Mouse (Mus musculus): Measurements from ENCODE around the gene Cdc42se2. TPM values are rescaled to one million over a fixed set of nuclear protein-coding genes. Genes with fewer than 3 reads are reported as not detected.

The Cdc42se2 gene
- polyA plus RNA-seq, 1 experiment from 2014 or later = 72.1 TPM

- DNase-seq (ENCODE audit: low spot score) (peak; percentile 66), ATAC-seq (ENCODE audit: low read depth) (no peak)
- H3K4me2 ChIP-seq (ENCODE audit: low read depth, low read length) = no peak overlapping the region
- H3K27me3 ChIP-seq (replicated peaks; ENCODE audit: control insufficient read depth, insufficient read depth, low read length) = no peaks in the 10 kb centered on the region
- H3K36me3 ChIP-seq (ENCODE audit: control insufficient read depth, insufficient read depth, low read length) = no peaks in the 10 kb centered on the region
- H3K9ac ChIP-seq (ENCODE audit: low read depth, low read length) = no peak overlapping the region
- no peaks in the 10 kb centered on the region for H3K9me3 ChIP-seq (ENCODE audit: control insufficient read depth, low read length)
- H3K4me1 ChIP-seq (ENCODE audit: control insufficient read depth, insufficient read depth, low read length) = no peaks in the 10 kb centered on the region
- WGBS = 28% methylated on average over 4 of the region's 4 CpGs
- no peak overlapping the region for H3K4me3 ChIP-seq (ENCODE audit: low read depth, low read length)
- H3K27ac ChIP-seq (replicated peaks; ENCODE audit: low read depth, low read length) = no peak overlapping the region
These were observed 84.2 kb downstream of the Cdc42se2 start for GRCm38 (mm10) chr11:54703306-54703705.

DNA sequence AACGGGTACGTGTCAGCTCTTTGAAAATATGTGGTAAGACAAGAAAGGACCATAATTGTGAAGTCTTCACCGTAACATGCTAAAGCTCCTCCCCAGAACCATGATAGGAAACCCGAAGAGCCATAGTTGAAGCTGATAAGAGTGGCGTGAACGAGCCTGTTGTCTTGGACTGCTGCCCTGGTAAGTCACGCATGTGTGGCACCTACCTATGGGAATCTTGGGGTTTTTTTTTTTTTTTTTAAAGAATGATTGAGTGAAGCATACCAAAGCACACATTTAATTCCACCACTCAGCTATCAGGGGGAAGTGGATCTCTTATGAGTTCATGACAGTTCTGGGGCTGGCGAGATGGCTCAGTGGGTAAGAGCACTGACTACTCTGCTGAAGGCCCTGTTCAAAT, 85.6 kb downstream of the Cdc42se2 start:
- Histone ChIP-seq H3K27me3 (replicated peaks; ENCODE audit: control insufficient read depth, insufficient read depth, low read length) (no peaks in the 10 kb centered on the region), H3K4me1 (ENCODE audit: control insufficient read depth, insufficient read depth, low read length) (no peaks in the 10 kb centered on the region), H3K9ac (ENCODE audit: low read depth, low read length) (no peak overlapping the region), H3K4me3 (ENCODE audit: low read depth, low read length) (no peak overlapping the region), H3K36me3 (ENCODE audit: control insufficient read depth, insufficient read depth, low read length) (peaks cover 9% of the 10 kb centered on the region), H3K9me3 (ENCODE audit: control insufficient read depth, low read length) (no peaks in the 10 kb centered on the region), H3K27ac (replicated peaks; ENCODE audit: low read depth, low read length) (no peak overlapping the region), H3K4me2 (ENCODE audit: low read depth, low read length) (no peak overlapping the region)
- WGBS = 89% methylated on average over 8 of the region's 8 CpGs
- no peak for ATAC-seq (ENCODE audit: low read depth)
- DNase-seq (ENCODE audit: low spot score) = no peak

- H3K9ac ChIP-seq (ENCODE audit: low read depth, low read length) = no peak overlapping the region
- no peak for ATAC-seq (ENCODE audit: low read depth)
- H3K27ac ChIP-seq (replicated peaks; ENCODE audit: low read depth, low read length) = no peak overlapping the region
- no peak overlapping the region for H3K4me3 ChIP-seq (ENCODE audit: low read depth, low read length)
- H3K36me3 ChIP-seq (ENCODE audit: control insufficient read depth, insufficient read depth, low read length) = peaks cover 24% of the 10 kb centered on the region
- WGBS = 87% methylated on average over 3 of the region's 3 CpGs
- no peak overlapping the region for H3K4me2 ChIP-seq (ENCODE audit: low read depth, low read length)
- H3K27me3 ChIP-seq (replicated peaks; ENCODE audit: control insufficient read depth, insufficient read depth, low read length) = no peaks in the 10 kb centered on the region
- DNase-seq (ENCODE audit: low spot score) = no peak
- H3K4me1 ChIP-seq (ENCODE audit: control insufficient read depth, insufficient read depth, low read length) = no peaks in the 10 kb centered on the region
- no peaks in the 10 kb centered on the region for H3K9me3 ChIP-seq (ENCODE audit: control insufficient read depth, low read length)
These were observed 87.5 kb downstream of the Cdc42se2 start for GRCm38 (mm10) chr11:54699972-54700371.

- no peak overlapping the region for H3K27ac ChIP-seq (replicated peaks; ENCODE audit: low read depth, low read length)
- H3K9ac ChIP-seq (ENCODE audit: low read depth, low read length) = no peak overlapping the region
- H3K4me3 ChIP-seq (ENCODE audit: low read depth, low read length) = no peak overlapping the region
- ATAC-seq (ENCODE audit: low read depth) (no peak), DNase-seq (ENCODE audit: low spot score) (no peak)
- WGBS = 87% methylated on average over 7 of the region's 7 CpGs
- H3K36me3 ChIP-seq (ENCODE audit: control insufficient read depth, insufficient read depth, low read length) = peaks cover 32% of the 10 kb centered on the region
- H3K4me1 ChIP-seq (ENCODE audit: control insufficient read depth, insufficient read depth, low read length) = no peaks in the 10 kb centered on the region
- no peak overlapping the region for H3K4me2 ChIP-seq (ENCODE audit: low read depth, low read length)
- no peaks in the 10 kb centered on the region for H3K27me3 ChIP-seq (replicated peaks; ENCODE audit: control insufficient read depth, insufficient read depth, low read length)
- no peaks in the 10 kb centered on the region for H3K9me3 ChIP-seq (ENCODE audit: control insufficient read depth, low read length)
These were observed 88.8 kb downstream of the Cdc42se2 start for GRCm38 (mm10) chr11:54698636-54699035.

GRCm38 (mm10) chr11:54697611-54698010, 89.9 kb downstream of the Cdc42se2 start:
- Histone ChIP-seq H3K4me3 (ENCODE audit: low read depth, low read length) (no peak overlapping the region), H3K4me2 (ENCODE audit: low read depth, low read length) (no peak overlapping the region), H3K9me3 (ENCODE audit: control insufficient read depth, low read length) (no peaks in the 10 kb centered on the region), H3K27ac (replicated peaks; ENCODE audit: low read depth, low read length) (no peak overlapping the region), H3K36me3 (ENCODE audit: control insufficient read depth, insufficient read depth, low read length) (peaks cover 37% of the 10 kb centered on the region), H3K4me1 (ENCODE audit: control insufficient read depth, insufficient read depth, low read length) (no peaks in the 10 kb centered on the region), H3K9ac (ENCODE audit: low read depth, low read length) (no peak overlapping the region), H3K27me3 (replicated peaks; ENCODE audit: control insufficient read depth, insufficient read depth, low read length) (no peaks in the 10 kb centered on the region)
- 89% methylated on average over 5 of the region's 5 CpGs for WGBS
- DNase-seq (ENCODE audit: low spot score) = no peak
- ATAC-seq (ENCODE audit: low read depth) = no peak

DNA sequence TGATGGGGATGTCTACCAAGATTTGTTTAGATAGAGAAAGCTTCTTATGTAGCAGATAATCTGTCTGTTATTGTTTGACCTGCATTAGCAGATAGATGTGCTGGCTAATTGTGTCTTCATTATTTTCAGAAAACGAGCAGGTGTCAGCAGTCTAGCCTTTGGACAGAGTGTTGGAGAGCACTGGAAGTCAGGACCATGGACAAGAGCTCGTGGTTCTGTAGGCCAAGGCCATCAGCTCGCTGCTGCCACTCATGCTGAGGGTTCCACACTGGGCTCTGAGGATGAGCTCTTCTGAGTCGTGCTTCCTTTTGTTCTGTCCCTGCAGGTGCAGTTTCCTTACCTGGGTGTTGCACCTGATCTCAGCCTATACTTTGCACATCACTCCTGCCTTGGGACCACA, 91.5 kb downstream of the Cdc42se2 start:
- peaks cover 51% of the 10 kb centered on the region for H3K36me3 ChIP-seq (ENCODE audit: control insufficient read depth, insufficient read depth, low read length)
- 67% methylated on average over 4 of the region's 4 CpGs for WGBS
- no peaks in the 10 kb centered on the region for H3K9me3 ChIP-seq (ENCODE audit: control insufficient read depth, low read length)
- no peak overlapping the region for H3K4me3 ChIP-seq (ENCODE audit: low read depth, low read length)
- ATAC-seq (ENCODE audit: low read depth) = no peak
- no peak overlapping the region for H3K27ac ChIP-seq (replicated peaks; ENCODE audit: low read depth, low read length)
- peak; percentile 12 for DNase-seq (ENCODE audit: low spot score)
- H3K4me1 ChIP-seq (ENCODE audit: control insufficient read depth, insufficient read depth, low read length) = no peaks in the 10 kb centered on the region
- no peak overlapping the region for H3K9ac ChIP-seq (ENCODE audit: low read depth, low read length)
- no peaks in the 10 kb centered on the region for H3K27me3 ChIP-seq (replicated peaks; ENCODE audit: control insufficient read depth, insufficient read depth, low read length)
- H3K4me2 ChIP-seq (ENCODE audit: low read depth, low read length) = no peak overlapping the region

GRCm38 (mm10) chr11:54694291-54694690, 93.2 kb downstream of the Cdc42se2 start:
- 83% methylated on average over 8 of the region's 8 CpGs for WGBS
- Histone ChIP-seq H3K9ac (ENCODE audit: low read depth, low read length) (no peak overlapping the region), H3K36me3 (ENCODE audit: control insufficient read depth, insufficient read depth, low read length) (peaks cover 59% of the 10 kb centered on the region), H3K4me3 (ENCODE audit: low read depth, low read length) (no peak overlapping the region), H3K27me3 (replicated peaks; ENCODE audit: control insufficient read depth, insufficient read depth, low read length) (no peaks in the 10 kb centered on the region), H3K27ac (replicated peaks; ENCODE audit: low read depth, low read length) (no peak overlapping the region), H3K4me1 (ENCODE audit: control insufficient read depth, insufficient read depth, low read length) (no peaks in the 10 kb centered on the region), H3K9me3 (ENCODE audit: control insufficient read depth, low read length) (no peaks in the 10 kb centered on the region), H3K4me2 (ENCODE audit: low read depth, low read length) (no peak overlapping the region)
- DNase-seq (ENCODE audit: low spot score) (no peak), ATAC-seq (ENCODE audit: low read depth) (no peak)

DNA sequence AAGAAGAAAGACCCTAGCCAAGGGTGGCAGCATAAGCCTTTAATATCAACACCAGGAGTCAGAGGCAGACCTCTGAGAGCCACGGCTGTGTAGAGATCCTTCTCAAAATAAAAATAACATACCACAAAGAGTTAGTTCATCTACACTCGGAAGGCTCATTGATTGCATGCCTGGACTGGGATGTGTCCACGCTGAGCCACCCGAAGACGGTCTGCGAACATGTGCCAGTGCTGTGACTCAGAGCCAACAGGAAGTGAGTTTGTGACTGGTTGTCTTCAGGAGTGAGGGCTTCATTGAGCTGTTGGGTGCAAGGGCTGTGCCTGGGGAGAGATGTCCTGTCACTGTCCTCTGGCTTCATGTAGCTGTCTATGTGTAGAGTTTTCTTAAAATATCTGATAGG, 93.8 kb downstream of the Cdc42se2 start:
- 94% methylated on average over 6 of the region's 6 CpGs for WGBS
- Histone ChIP-seq H3K4me2 (ENCODE audit: low read depth, low read length) (no peak overlapping the region), H3K4me1 (ENCODE audit: control insufficient read depth, insufficient read depth, low read length) (no peaks in the 10 kb centered on the region), H3K9me3 (ENCODE audit: control insufficient read depth, low read length) (no peaks in the 10 kb centered on the region), H3K27ac (replicated peaks; ENCODE audit: low read depth, low read length) (no peak overlapping the region), H3K9ac (ENCODE audit: low read depth, low read length) (no peak overlapping the region), H3K36me3 (ENCODE audit: control insufficient read depth, insufficient read depth, low read length) (peaks cover 59% of the 10 kb centered on the region), H3K27me3 (replicated peaks; ENCODE audit: control insufficient read depth, insufficient read depth, low read length) (no peaks in the 10 kb centered on the region), H3K4me3 (ENCODE audit: low read depth, low read length) (no peak overlapping the region)
- DNase-seq (ENCODE audit: low spot score) = no peak
- no peak for ATAC-seq (ENCODE audit: low read depth)

GRCm38 (mm10) chr11:54691179-54691578, 96.3 kb downstream of the Cdc42se2 start:
- H3K36me3 ChIP-seq (ENCODE audit: control insufficient read depth, insufficient read depth, low read length) = peaks cover 45% of the 10 kb centered on the region
- ATAC-seq (ENCODE audit: low read depth) = no peak
- DNase-seq (ENCODE audit: low spot score) = peak; percentile 23
- WGBS = 84% methylated on average over 4 of the region's 4 CpGs
- no peaks in the 10 kb centered on the region for H3K9me3 ChIP-seq (ENCODE audit: control insufficient read depth, low read length)
- no peak overlapping the region for H3K9ac ChIP-seq (ENCODE audit: low read depth, low read length)
- H3K4me2 ChIP-seq (ENCODE audit: low read depth, low read length) = no peak overlapping the region
- no peak overlapping the region for H3K4me3 ChIP-seq (ENCODE audit: low read depth, low read length)
- no peaks in the 10 kb centered on the region for H3K27me3 ChIP-seq (replicated peaks; ENCODE audit: control insufficient read depth, insufficient read depth, low read length)
- no peaks in the 10 kb centered on the region for H3K4me1 ChIP-seq (ENCODE audit: control insufficient read depth, insufficient read depth, low read length)
- H3K27ac ChIP-seq (replicated peaks; ENCODE audit: low read depth, low read length) = no peak overlapping the region

Measured in embryonic facial prominence, embryonic 14.5 days (tissue).